In genomic region chr6:117880394-117880838, GRCm38 (mm10) we compare ENCODE assay signal across 8 mouse cellular contexts. TPM values are rescaled to one million over a fixed set of nuclear protein-coding genes. Genes with fewer than 3 reads are reported as not detected.
DNase-seq lines count a peak whose midpoint lies in the region; ATAC-seq lines count a peak whose summit lies in the region.

No protein-coding gene starts in this region.

- H3K4me3 ChIP-seq in forebrain, embryonic 11.5 days (ENCODE audit: low read depth, low read length): peak overlapping the region; percentile 38
- H3K4me3 ChIP-seq in limb, embryonic 15.5 days: peak overlapping the region; percentile 60

- 66% methylated on average over 3 of the region's 3 CpGs for WGBS in forebrain, embryonic 11.5 days
- WGBS in limb, embryonic 15.5 days: 35% methylated on average over 3 of the region's 3 CpGs

- H3K27me3 ChIP-seq in forebrain, embryonic 11.5 days (ENCODE audit: control insufficient read depth, insufficient read depth, low read length): no peaks in the 10 kb centered on the region
- no peaks in the 10 kb centered on the region for H3K27me3 ChIP-seq in limb, embryonic 15.5 days

- DNase-seq in adrenal gland, adult 2 months: peak; percentile 30
- no peak for DNase-seq in adrenal gland, postnatal 25 days
- DNase-seq in 3134 (ENCODE audit: extremely low read depth, insufficient read length, low spot score): peak; percentile 36
- DNase-seq in forebrain, embryonic 11.5 days (ENCODE audit: low spot score): no peak
- DNase-seq in thymus, postnatal 4 days: no peak
- no peak for DNase-seq in cerebellum, adult 9-11 months
- no peak for DNase-seq in frontal cortex, adult 2 months (ENCODE audit: extremely low spot score in 1 of 2, low spot score in 1 of 2)

- no peak for ATAC-seq in forebrain, embryonic 11.5 days (replicated peaks; ENCODE audit: low FRiP score)
- no peak for ATAC-seq in limb, embryonic 15.5 days (ENCODE audit: insufficient number of reproducible peaks, low FRiP score, low TSS enrichment, low read depth)

- H3K4me1 ChIP-seq in forebrain, embryonic 11.5 days (replicated peaks; ENCODE audit: control insufficient read depth, insufficient read depth, low read length): no peaks in the 10 kb centered on the region; the same call in 1 of the 2 replicates
- peaks cover 7% of the 10 kb centered on the region for H3K4me1 ChIP-seq in limb, embryonic 15.5 days

- H3K36me3 ChIP-seq in forebrain, embryonic 11.5 days (ENCODE audit: control insufficient read depth, insufficient read depth, low read length): no peaks in the 10 kb centered on the region
- no peaks in the 10 kb centered on the region for H3K36me3 ChIP-seq in limb, embryonic 15.5 days

- H3K9me3 ChIP-seq in forebrain, embryonic 11.5 days (ENCODE audit: control insufficient read depth, low read length): no peaks in the 10 kb centered on the region
- no peaks in the 10 kb centered on the region for H3K9me3 ChIP-seq in limb, embryonic 15.5 days

- peak overlapping the region; percentile 70; the same call in 1 of the 2 replicates for H3K4me2 ChIP-seq in forebrain, embryonic 11.5 days (ENCODE audit: low read depth, low read length, severe bottlenecking)
- peak overlapping the region; percentile 70 for H3K4me2 ChIP-seq in limb, embryonic 15.5 days

- H3K9ac ChIP-seq in forebrain, embryonic 11.5 days (ENCODE audit: low read length): peak overlapping the region; percentile 14; the same call in 1 of the 2 replicates
- H3K9ac ChIP-seq in limb, embryonic 15.5 days: no peak overlapping the region

- H3K27ac ChIP-seq in forebrain, embryonic 11.5 days (ENCODE audit: low read depth, low read length): peak overlapping the region; percentile 97
- H3K27ac ChIP-seq in limb, embryonic 15.5 days: peak overlapping the region; percentile 100

RNA-seq across cellular contexts. Expression of gene Zfp239, which starts 18.5 kb away (rescaled TPM):
- total RNA-seq in adrenal gland, adult 2 months (2021): 1 to 10 TPM; 1.8 to 3.1 TPM
- 0.61 and 0.83 TPM in 2 replicates for polyA plus RNA-seq in adrenal gland, adult 2 months (2012; rRNA removed)
- 3.0 and 4.3 TPM in 2 replicates for total RNA-seq in adrenal gland, postnatal 25 days (2021)
- polyA plus RNA-seq in forebrain, embryonic 11.5 days (2014; fragmentation: Nextera tagmentation; extraction: Ambion mirVana): 14.4 and 16.9 TPM in 2 replicates
- polyA plus RNA-seq in limb, embryonic 15.5 days (2015; fragmentation: Nextera tagmentation; extraction: Ambion mirVana): 9.7 and 11.0 TPM in 2 replicates
- polyA plus RNA-seq in frontal cortex, adult 2 months (2012; rRNA removed): 24.3 and 26.8 TPM in 2 replicates

RNA-seq across cellular contexts. Expression of gene Hnrnpf, which starts 19.7 kb away (rescaled TPM):
- 100 to 1,000 TPM; 299 to 305 TPM for total RNA-seq in adrenal gland, adult 2 months (2021)
- 30.0 and 43.5 TPM in 2 replicates for polyA plus RNA-seq in adrenal gland, adult 2 months (2012; rRNA removed)
- 333 and 372 TPM in 2 replicates for total RNA-seq in adrenal gland, postnatal 25 days (2021)
- polyA plus RNA-seq in forebrain, embryonic 11.5 days (2014; fragmentation: Nextera tagmentation; extraction: Ambion mirVana): 782 and 811 TPM in 2 replicates
- polyA plus RNA-seq in limb, embryonic 15.5 days (2015; fragmentation: Nextera tagmentation; extraction: Ambion mirVana): 627 and 632 TPM in 2 replicates
- polyA plus RNA-seq in frontal cortex, adult 2 months (2012; rRNA removed): 121 and 126 TPM in 2 replicates

RNA-seq across cellular contexts. Expression of gene Zfp637, which starts 39.4 kb away (rescaled TPM):
- 10 to 100 TPM; 30.8 to 38.1 TPM for total RNA-seq in adrenal gland, adult 2 months (2021)
- polyA plus RNA-seq in adrenal gland, adult 2 months (2012; rRNA removed): 13.1 and 18.3 TPM in 2 replicates
- total RNA-seq in adrenal gland, postnatal 25 days (2021): 36.1 and 37.0 TPM in 2 replicates
- 118 and 123 TPM in 2 replicates for polyA plus RNA-seq in forebrain, embryonic 11.5 days (2014; fragmentation: Nextera tagmentation; extraction: Ambion mirVana)
- 131 and 134 TPM in 2 replicates for polyA plus RNA-seq in limb, embryonic 15.5 days (2015; fragmentation: Nextera tagmentation; extraction: Ambion mirVana)
- polyA plus RNA-seq in frontal cortex, adult 2 months (2012; rRNA removed): 62.5 and 63.4 TPM in 2 replicates

RNA-seq across cellular contexts. Expression of gene Fxyd4, which starts 57.1 kb away (rescaled TPM):
- not detected for total RNA-seq in adrenal gland, adult 2 months (2021)
- not detected in 2 replicates for polyA plus RNA-seq in adrenal gland, adult 2 months (2012; rRNA removed)
- total RNA-seq in adrenal gland, postnatal 25 days (2021): not detected in 2 replicates
- polyA plus RNA-seq in forebrain, embryonic 11.5 days (2014; fragmentation: Nextera tagmentation; extraction: Ambion mirVana): 2.8 and 3.9 TPM in 2 replicates
- polyA plus RNA-seq in limb, embryonic 15.5 days (2015; fragmentation: Nextera tagmentation; extraction: Ambion mirVana): 3.4 and 4.3 TPM in 2 replicates
- polyA plus RNA-seq in frontal cortex, adult 2 months (2012; rRNA removed): 0.08 TPM in 1 of 2 replicates, not detected in the other

Comparison
In these comparisons a context has a peak if more than half of its experiments do, and no peak if none do; other contexts are left out.
1. DNase-seq: peak in adrenal gland, adult 2 months (single experiment) and 3134 (single experiment); none in adrenal gland, postnatal 25 days (single experiment), forebrain, embryonic 11.5 days (single experiment), thymus, postnatal 4 days (single experiment), cerebellum, adult 9-11 months (single experiment) and frontal cortex, adult 2 months (0 of 2).